Mouse (Mus musculus): ENCODE measurements around the gene Laptm5. TPM values are rescaled to one million over a fixed set of nuclear protein-coding genes. Genes with fewer than 3 reads are reported as not detected.

Gene Laptm5
- total and polyA plus RNA-seq, 2 experiments from 2014 or later: 25.5 to 34.3 TPM

DNA sequence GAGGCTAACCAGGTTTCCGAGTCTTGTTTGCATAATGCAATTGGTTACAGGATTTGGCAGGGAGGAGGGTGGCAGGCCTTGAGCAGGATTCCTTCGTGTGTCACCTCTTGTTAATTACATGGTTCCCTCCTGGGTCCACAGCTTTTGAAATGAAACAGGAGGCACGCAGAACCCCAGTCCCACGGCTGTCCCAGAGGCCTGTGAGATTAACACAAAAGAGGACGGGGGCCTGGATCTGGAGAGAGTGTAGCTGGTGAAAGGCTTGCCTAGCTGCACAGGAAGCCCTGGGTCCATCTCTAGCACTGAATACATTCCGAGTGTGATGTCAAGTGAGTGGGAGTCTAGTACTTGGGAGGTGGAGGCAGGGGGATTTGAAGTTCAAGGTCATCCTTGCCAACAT is 46.8 kb downstream of the Laptm5 start:
- Histone ChIP-seq H3K27ac (ENCODE audit: low read depth, low read length) (no peak overlapping the region), H3K9ac (no peak overlapping the region), H3K36me3 (ENCODE audit: insufficient read depth) (no peaks in the 10 kb centered on the region), H3K4me3 (ENCODE audit: low read depth, low read length) (no peak overlapping the region), H3K4me1 (ENCODE audit: insufficient read depth) (no peaks in the 10 kb centered on the region), H3K9me3 (ENCODE audit: low read length) (no peaks in the 10 kb centered on the region), H3K4me2 (ENCODE audit: low read depth) (no peak overlapping the region), H3K27me3 (ENCODE audit: insufficient read depth, low read length) (no peaks in the 10 kb centered on the region)
- no peak for ATAC-seq
- DNase-seq: no peak
- no peak for TF ChIP-seq CTCF (IDR thresholded peaks at IDR 0.05; ENCODE audit: low read depth)
- WGBS: 49% methylated on average over 6 of the region's 6 CpGs

DNA sequence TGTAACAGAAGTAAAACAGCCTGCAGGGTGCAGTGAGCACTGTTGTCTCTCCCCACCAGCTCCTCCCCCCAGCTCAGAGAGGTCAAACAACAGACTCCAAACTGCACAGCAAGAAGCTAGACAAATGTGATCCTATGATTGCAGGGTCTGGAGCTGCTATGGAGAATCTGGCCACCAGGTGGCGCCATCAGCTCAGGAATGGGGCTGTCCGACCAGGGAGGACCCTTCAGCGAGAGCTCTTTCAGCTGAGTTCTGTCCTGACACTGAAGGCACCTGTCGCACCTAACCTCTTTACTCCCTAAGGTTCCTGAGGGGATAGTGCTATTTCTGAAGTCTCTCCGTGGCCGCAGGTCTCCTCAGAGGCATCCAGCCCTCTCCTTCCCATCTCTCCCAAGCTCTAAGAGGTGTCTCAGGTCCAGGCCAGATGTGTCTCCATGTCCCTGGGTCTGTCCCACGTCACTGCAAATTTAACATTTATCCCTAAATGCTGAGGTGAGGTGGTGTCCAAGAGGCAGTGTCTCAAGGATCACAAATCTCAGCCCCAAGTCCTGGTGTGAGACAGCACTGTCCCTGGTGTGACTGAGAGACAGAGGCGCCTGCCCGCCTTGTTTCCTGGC is 47.3 kb downstream of the Laptm5 start:
- H3K4me1 ChIP-seq (ENCODE audit: insufficient read depth): no peaks in the 10 kb centered on the region

DNA sequence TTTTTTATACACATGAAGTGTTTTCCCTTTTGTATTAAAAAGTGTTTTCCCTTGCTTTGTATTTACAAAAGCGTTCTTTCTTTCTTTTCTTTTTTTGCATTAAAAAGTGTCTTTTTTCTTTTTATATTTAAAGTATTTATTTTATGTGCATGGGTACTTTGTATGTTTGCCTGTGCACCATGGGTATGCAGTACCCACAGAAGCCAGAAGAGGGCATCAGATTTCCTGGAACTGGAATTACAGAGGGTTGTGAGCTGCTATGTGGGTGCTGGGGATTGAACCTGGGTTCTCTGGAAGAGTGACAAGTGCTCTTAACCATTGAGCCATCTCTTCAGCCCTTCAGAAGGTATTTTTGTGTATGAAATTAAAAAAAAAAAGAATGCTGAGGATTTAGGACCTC is 58.4 kb downstream of the Laptm5 start:
- H3K9me3 ChIP-seq (ENCODE audit: low read length): no peaks in the 10 kb centered on the region
- no peak overlapping the region for H3K27ac ChIP-seq (ENCODE audit: low read depth, low read length)
- no peak overlapping the region for H3K9ac ChIP-seq
- no peak overlapping the region for H3K4me3 ChIP-seq (ENCODE audit: low read depth, low read length)
- DNase-seq: no peak
- no peaks in the 10 kb centered on the region for H3K36me3 ChIP-seq (ENCODE audit: insufficient read depth)
- 98% methylated on average over 1 of the region's 1 CpGs for WGBS
- H3K27me3 ChIP-seq (ENCODE audit: insufficient read depth, low read length): no peaks in the 10 kb centered on the region
- peaks cover 3% of the 10 kb centered on the region; the same call in 1 of the 2 replicates for H3K4me1 ChIP-seq (ENCODE audit: insufficient read depth)
- 0 out of 2 replicates have a peak, but pooled peaks have one; percentile 16 for TF ChIP-seq CTCF (IDR thresholded peaks at IDR 0.05; ENCODE audit: low read depth)
- H3K4me2 ChIP-seq (ENCODE audit: low read depth): no peak overlapping the region
- no peak for ATAC-seq

More for the DNA sequence above, 47.3 kb downstream of the Laptm5 start:
- Histone ChIP-seq H3K4me3 (ENCODE audit: low read depth, low read length) (no peak overlapping the region), H3K9ac (no peak overlapping the region), H3K9me3 (ENCODE audit: low read length) (no peaks in the 10 kb centered on the region), H3K27me3 (ENCODE audit: insufficient read depth, low read length) (no peaks in the 10 kb centered on the region), H3K27ac (ENCODE audit: low read depth, low read length) (no peak overlapping the region), H3K4me2 (ENCODE audit: low read depth) (no peak overlapping the region), H3K36me3 (ENCODE audit: insufficient read depth) (no peaks in the 10 kb centered on the region)
- DNase-seq (peak; percentile 91), ATAC-seq (peak; percentile 89)
- 27% methylated on average over 9 of the region's 9 CpGs for WGBS
- peak; percentile 99 for TF ChIP-seq CTCF (IDR thresholded peaks at IDR 0.05; ENCODE audit: low read depth)

DNA sequence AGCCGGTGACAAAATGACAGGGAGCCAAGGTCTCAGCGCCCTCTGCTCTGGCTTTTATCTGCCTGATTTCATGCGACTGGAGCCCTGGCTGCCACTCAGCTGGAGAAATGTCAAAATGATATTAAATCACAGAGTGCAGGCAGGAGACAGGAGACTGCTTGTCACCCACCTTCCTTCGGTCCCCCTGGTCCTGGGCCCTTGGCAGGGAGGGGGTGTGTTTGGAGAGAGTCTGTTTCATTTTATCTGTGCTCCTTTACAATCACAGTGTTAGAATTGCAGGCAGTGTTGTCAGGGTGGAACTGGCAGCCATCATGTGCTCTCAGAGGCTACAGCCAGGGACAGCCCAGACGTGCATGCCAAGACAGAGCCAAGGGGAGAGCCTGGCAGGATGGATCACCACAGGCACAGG is 59.5 kb downstream of the Laptm5 start:
- H3K27ac ChIP-seq (ENCODE audit: low read depth, low read length): peak overlapping the region; percentile 24
- H3K4me2 ChIP-seq (ENCODE audit: low read depth): no peak overlapping the region
- no peaks in the 10 kb centered on the region for H3K9me3 ChIP-seq (ENCODE audit: low read length)
- DNase-seq (peak; percentile 50), ATAC-seq (peak; percentile 59)
- no peak overlapping the region for H3K4me3 ChIP-seq (ENCODE audit: low read depth, low read length)
- H3K36me3 ChIP-seq (ENCODE audit: insufficient read depth): no peaks in the 10 kb centered on the region
- H3K9ac ChIP-seq: no peak overlapping the region
- no peaks in the 10 kb centered on the region for H3K27me3 ChIP-seq (ENCODE audit: insufficient read depth, low read length)
- peaks cover 3% of the 10 kb centered on the region; the same call in 1 of the 2 replicates for H3K4me1 ChIP-seq (ENCODE audit: insufficient read depth)
- no peak for TF ChIP-seq CTCF (IDR thresholded peaks at IDR 0.05; ENCODE audit: low read depth)
- 19% methylated on average over 5 of the region's 5 CpGs for WGBS

DNA sequence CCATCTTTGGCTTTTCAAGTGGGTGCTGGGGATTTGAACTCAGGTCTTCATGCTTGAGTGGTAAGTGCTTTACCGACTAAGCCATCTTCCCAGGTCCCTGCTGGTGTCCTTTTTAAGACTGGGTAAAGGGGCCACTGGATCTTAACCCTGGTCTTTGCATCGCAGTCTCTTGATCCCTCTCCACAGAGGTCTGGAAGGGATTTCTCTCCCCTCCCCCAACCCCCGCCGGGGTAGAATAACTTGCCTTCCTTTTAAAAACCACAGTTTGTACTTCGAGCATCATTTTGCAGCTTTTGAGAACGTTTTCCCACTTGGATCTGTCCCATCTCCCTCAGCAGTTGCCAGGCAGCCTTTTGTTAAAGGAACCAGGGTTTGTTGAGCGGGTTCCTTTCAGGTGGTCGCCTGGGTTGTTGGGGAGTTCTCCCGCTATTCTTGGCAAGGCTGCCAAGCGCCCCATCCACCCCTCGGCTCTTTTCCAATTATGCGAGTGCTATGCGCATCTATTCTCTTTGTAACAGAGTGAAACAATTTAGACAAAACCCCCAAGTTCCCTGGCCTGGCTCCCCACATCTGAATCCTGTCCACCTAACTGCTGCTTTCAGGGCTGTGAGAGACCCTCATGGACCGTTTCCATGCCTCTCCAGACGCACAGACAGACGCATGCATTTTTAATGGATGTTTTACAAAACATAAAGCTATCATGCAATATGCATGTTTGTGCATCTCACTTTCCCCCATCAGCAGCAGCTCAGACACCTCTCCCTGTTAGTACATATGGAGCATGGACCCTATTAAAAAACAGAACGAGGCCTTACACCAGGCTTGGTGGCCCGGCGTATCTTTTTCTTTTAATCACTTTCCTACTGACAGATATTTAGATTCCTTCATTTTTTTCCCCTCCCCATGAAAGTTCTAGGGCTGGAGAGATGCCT is 60.7 kb downstream of the Laptm5 start:
- no peaks in the 10 kb centered on the region for H3K27me3 ChIP-seq (ENCODE audit: insufficient read depth, low read length)
- TF ChIP-seq CTCF (IDR thresholded peaks at IDR 0.05; ENCODE audit: low read depth): no peak
- H3K4me3 ChIP-seq (ENCODE audit: low read depth, low read length): no peak overlapping the region
- no peaks in the 10 kb centered on the region for H3K9me3 ChIP-seq (ENCODE audit: low read length)
- no peak overlapping the region for H3K9ac ChIP-seq
- H3K27ac ChIP-seq (ENCODE audit: low read depth, low read length): peak overlapping the region; percentile 22
- ATAC-seq (peak; percentile 71), DNase-seq (peak; percentile 89)
- no peaks in the 10 kb centered on the region for H3K36me3 ChIP-seq (ENCODE audit: insufficient read depth)
- 15% methylated on average over 19 of the region's 19 CpGs for WGBS
- no peak overlapping the region for H3K4me2 ChIP-seq (ENCODE audit: low read depth)
- peaks cover 3% of the 10 kb centered on the region; the same call in 1 of the 2 replicates for H3K4me1 ChIP-seq (ENCODE audit: insufficient read depth)

DNA sequence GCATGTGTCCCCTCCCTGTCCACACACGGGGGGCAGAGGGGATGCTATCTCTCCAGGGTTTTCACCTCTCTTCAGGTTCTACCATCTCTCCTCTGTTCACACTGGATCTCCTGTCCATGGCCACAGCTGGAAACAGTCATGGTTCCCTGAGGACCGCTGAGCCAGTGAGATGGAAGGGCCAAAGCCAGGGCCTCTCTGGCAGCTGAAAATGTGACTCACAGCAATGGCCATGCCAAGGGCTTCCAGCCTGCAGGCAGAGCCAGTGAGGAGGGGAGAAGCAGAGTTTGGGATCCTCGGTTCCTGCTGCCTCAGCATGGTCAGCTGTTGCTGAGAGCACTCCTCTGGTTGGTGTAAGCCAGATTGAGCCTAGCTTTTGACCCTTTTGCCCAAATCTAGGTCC is 66.1 kb downstream of the Laptm5 start:
- no peak overlapping the region for H3K4me2 ChIP-seq (ENCODE audit: low read depth)
- no peak for ATAC-seq
- H3K9ac ChIP-seq: no peak overlapping the region
- no peaks in the 10 kb centered on the region for H3K9me3 ChIP-seq (ENCODE audit: low read length)
- no peaks in the 10 kb centered on the region for H3K36me3 ChIP-seq (ENCODE audit: insufficient read depth)
- no peaks in the 10 kb centered on the region for H3K27me3 ChIP-seq (ENCODE audit: insufficient read depth, low read length)
- WGBS: 69% methylated on average over 3 of the region's 3 CpGs
- no peaks in the 10 kb centered on the region for H3K4me1 ChIP-seq (ENCODE audit: insufficient read depth)
- no peak overlapping the region for H3K4me3 ChIP-seq (ENCODE audit: low read depth, low read length)
- H3K27ac ChIP-seq (ENCODE audit: low read depth, low read length): no peak overlapping the region
- no peak for DNase-seq
- TF ChIP-seq CTCF (IDR thresholded peaks at IDR 0.05; ENCODE audit: low read depth): no peak

Measured in forebrain, postnatal 0 days (tissue).